Mouse (Mus musculus): ENCODE measurements around the gene Olfr533. TPM values are rescaled to one million over a fixed set of nuclear protein-coding genes. Genes with fewer than 3 reads are reported as not detected.
"Not testable (repeated sequence)": the region's sequence is repeated elsewhere in the genome, so short reads cannot be mapped to it uniquely, and the experiment has no call there.

Gene Olfr533
- not detected in 2 replicates for polyA plus RNA-seq (2014; fragmentation: Nextera tagmentation; extraction: Ambion mirVana)

GRCm38 (mm10) chr7:140463070-140463469 is at the start of gene Olfr533:
Gene Olfr533 (plus strand): TSS chr7:140463370.
- 0% methylated on average over 1 of the region's 1 CpGs for whole genome bisulfite sequencing

GRCm38 (mm10) chr7:140421539-140421938 is 41.6 kb upstream of the Olfr533 start, which contains the start of gene Olfr532:
Gene Olfr532 (minus strand): TSS chr7:140421639.
- ATAC-seq (ENCODE audit: insufficient number of reproducible peaks, insufficient read depth, low FRiP score, low read depth), result no peak
- WGBS, result 96% methylated on average over 1 of the region's 1 CpGs
- Histone ChIP-seq H3K9ac (replicated peaks; ENCODE audit: low read depth, low read length) (no peak within 1 kb of the TSS), H3K4me3 (ENCODE audit: low read depth, low read length) (no peak within 1 kb of the TSS), H3K4me2 (replicated peaks; ENCODE audit: low read depth, low read length) (no peak within 1 kb of the TSS), H3K36me3 (ENCODE audit: control insufficient read depth, insufficient read depth, low read length) (no peaks in the 10 kb centered on the region), H3K27me3 (ENCODE audit: control insufficient read depth, insufficient read depth, low read length) (no peaks in the 10 kb centered on the region), H3K9me3 (ENCODE audit: control insufficient read depth, low read depth, low read length) (no peaks in the 10 kb centered on the region), H3K27ac (ENCODE audit: low read length) (no peak within 1 kb of the TSS), H3K4me1 (ENCODE audit: control insufficient read depth, insufficient read depth, low read length) (no peaks in the 10 kb centered on the region)

More at GRCm38 (mm10) chr7:140463070-140463469, at the start of gene Olfr533:
- not testable (repeated sequence) for H3K36me3 ChIP-seq (ENCODE audit: control insufficient read depth, insufficient read depth, low read length); H3K4me1 ChIP-seq (ENCODE audit: control insufficient read depth, insufficient read depth, low read length); ATAC-seq (ENCODE audit: insufficient number of reproducible peaks, insufficient read depth, low FRiP score, low read depth); H3K4me2 ChIP-seq (replicated peaks; ENCODE audit: low read depth, low read length); H3K27ac ChIP-seq (ENCODE audit: low read length); H3K27me3 ChIP-seq (ENCODE audit: control insufficient read depth, insufficient read depth, low read length); H3K9ac ChIP-seq (replicated peaks; ENCODE audit: low read depth, low read length); H3K4me3 ChIP-seq (ENCODE audit: low read depth, low read length); H3K9me3 ChIP-seq (ENCODE audit: control insufficient read depth, low read depth, low read length)

- H3K27me3 ChIP-seq (ENCODE audit: control insufficient read depth, insufficient read depth, low read length), result no peaks in the 10 kb centered on the region
- H3K4me3 ChIP-seq (ENCODE audit: low read depth, low read length), result no peak overlapping the region
- no peak for ATAC-seq (ENCODE audit: insufficient number of reproducible peaks, insufficient read depth, low FRiP score, low read depth)
- no peaks in the 10 kb centered on the region for H3K4me1 ChIP-seq (ENCODE audit: control insufficient read depth, insufficient read depth, low read length)
- 79% methylated on average over 1 of the region's 1 CpGs for WGBS
- H3K9me3 ChIP-seq (ENCODE audit: control insufficient read depth, low read depth, low read length), result no peaks in the 10 kb centered on the region
- H3K9ac ChIP-seq (replicated peaks; ENCODE audit: low read depth, low read length), result no peak overlapping the region
- H3K4me2 ChIP-seq (replicated peaks; ENCODE audit: low read depth, low read length), result no peak overlapping the region
- no peaks in the 10 kb centered on the region for H3K36me3 ChIP-seq (ENCODE audit: control insufficient read depth, insufficient read depth, low read length)
- H3K27ac ChIP-seq (ENCODE audit: low read length), result no peak overlapping the region
These were observed 20.0 kb upstream of the Olfr533 start for GRCm38 (mm10) chr7:140443141-140443540.

- Histone ChIP-seq H3K4me1 (ENCODE audit: control insufficient read depth, insufficient read depth, low read length) (no peaks in the 10 kb centered on the region), H3K36me3 (ENCODE audit: control insufficient read depth, insufficient read depth, low read length) (no peaks in the 10 kb centered on the region), H3K27me3 (ENCODE audit: control insufficient read depth, insufficient read depth, low read length) (no peaks in the 10 kb centered on the region), H3K27ac (ENCODE audit: low read length) (no peak overlapping the region), H3K4me3 (ENCODE audit: low read depth, low read length) (no peak overlapping the region), H3K9ac (replicated peaks; ENCODE audit: low read depth, low read length) (no peak overlapping the region), H3K4me2 (replicated peaks; ENCODE audit: low read depth, low read length) (no peak overlapping the region), H3K9me3 (ENCODE audit: control insufficient read depth, low read depth, low read length) (no peaks in the 10 kb centered on the region)
- WGBS, result 70% methylated on average over 1 of the region's 1 CpGs
- no peak for ATAC-seq (ENCODE audit: insufficient number of reproducible peaks, insufficient read depth, low FRiP score, low read depth)
These were observed 14.7 kb downstream of the Olfr533 start for GRCm38 (mm10) chr7:140477886-140478285.

GRCm38 (mm10) chr7:140478733-140479132 is 15.6 kb downstream of the Olfr533 start:
- Histone ChIP-seq H3K27ac (ENCODE audit: low read length) (no peak overlapping the region), H3K4me1 (ENCODE audit: control insufficient read depth, insufficient read depth, low read length) (no peaks in the 10 kb centered on the region), H3K27me3 (ENCODE audit: control insufficient read depth, insufficient read depth, low read length) (no peaks in the 10 kb centered on the region), H3K9ac (replicated peaks; ENCODE audit: low read depth, low read length) (no peak overlapping the region), H3K36me3 (ENCODE audit: control insufficient read depth, insufficient read depth, low read length) (no peaks in the 10 kb centered on the region), H3K4me3 (ENCODE audit: low read depth, low read length) (no peak overlapping the region), H3K9me3 (ENCODE audit: control insufficient read depth, low read depth, low read length) (no peaks in the 10 kb centered on the region), H3K4me2 (replicated peaks; ENCODE audit: low read depth, low read length) (no peak overlapping the region)
- 78% methylated on average over 1 of the region's 1 CpGs for WGBS
- ATAC-seq (ENCODE audit: insufficient number of reproducible peaks, insufficient read depth, low FRiP score, low read depth), result no peak

GRCm38 (mm10) chr7:140483916-140484315 is 20.7 kb downstream of the Olfr533 start, which contains the start of gene Olfr535:
Gene Olfr535 (plus strand): TSS chr7:140484216.
- H3K27me3 ChIP-seq (ENCODE audit: control insufficient read depth, insufficient read depth, low read length), result no peaks in the 10 kb centered on the region
- ATAC-seq (ENCODE audit: insufficient number of reproducible peaks, insufficient read depth, low FRiP score, low read depth), result no peak
- no peaks in the 10 kb centered on the region for H3K4me1 ChIP-seq (ENCODE audit: control insufficient read depth, insufficient read depth, low read length)
- no peak within 1 kb of the TSS for H3K9ac ChIP-seq (replicated peaks; ENCODE audit: low read depth, low read length)
- no peak within 1 kb of the TSS for H3K4me2 ChIP-seq (replicated peaks; ENCODE audit: low read depth, low read length)
- no peaks in the 10 kb centered on the region for H3K9me3 ChIP-seq (ENCODE audit: control insufficient read depth, low read depth, low read length)
- H3K36me3 ChIP-seq (ENCODE audit: control insufficient read depth, insufficient read depth, low read length), result no peaks in the 10 kb centered on the region
- WGBS, result 81% methylated on average over 1 of the region's 1 CpGs
- H3K4me3 ChIP-seq (ENCODE audit: low read depth, low read length), result no peak within 1 kb of the TSS
- no peak within 1 kb of the TSS for H3K27ac ChIP-seq (ENCODE audit: low read length)

GRCm38 (mm10) chr7:140488981-140489380 is 25.8 kb downstream of the Olfr533 start:
- no peaks in the 10 kb centered on the region for H3K36me3 ChIP-seq (ENCODE audit: control insufficient read depth, insufficient read depth, low read length)
- H3K4me1 ChIP-seq (ENCODE audit: control insufficient read depth, insufficient read depth, low read length), result no peaks in the 10 kb centered on the region
- no peaks in the 10 kb centered on the region for H3K27me3 ChIP-seq (ENCODE audit: control insufficient read depth, insufficient read depth, low read length)
- no peak overlapping the region for H3K9ac ChIP-seq (replicated peaks; ENCODE audit: low read depth, low read length)
- no peak overlapping the region for H3K27ac ChIP-seq (ENCODE audit: low read length)
- ATAC-seq (ENCODE audit: insufficient number of reproducible peaks, insufficient read depth, low FRiP score, low read depth), result no peak
- no peak overlapping the region for H3K4me3 ChIP-seq (ENCODE audit: low read depth, low read length)
- no peaks in the 10 kb centered on the region for H3K9me3 ChIP-seq (ENCODE audit: control insufficient read depth, low read depth, low read length)
- WGBS, result 71% methylated on average over 1 of the region's 1 CpGs
- no peak overlapping the region for H3K4me2 ChIP-seq (replicated peaks; ENCODE audit: low read depth, low read length)

- ATAC-seq (ENCODE audit: insufficient number of reproducible peaks, insufficient read depth, low FRiP score, low read depth), result no peak
- Histone ChIP-seq H3K27ac (ENCODE audit: low read length) (no peak overlapping the region), H3K9ac (replicated peaks; ENCODE audit: low read depth, low read length) (no peak overlapping the region), H3K4me3 (ENCODE audit: low read depth, low read length) (no peak overlapping the region), H3K4me2 (replicated peaks; ENCODE audit: low read depth, low read length) (no peak overlapping the region), H3K27me3 (ENCODE audit: control insufficient read depth, insufficient read depth, low read length) (no peaks in the 10 kb centered on the region), H3K4me1 (ENCODE audit: control insufficient read depth, insufficient read depth, low read length) (no peaks in the 10 kb centered on the region), H3K9me3 (ENCODE audit: control insufficient read depth, low read depth, low read length) (no peaks in the 10 kb centered on the region), H3K36me3 (ENCODE audit: control insufficient read depth, insufficient read depth, low read length) (no peaks in the 10 kb centered on the region)
- WGBS, result 32% methylated on average over 2 of the region's 2 CpGs
These were observed 31.1 kb downstream of the Olfr533 start for GRCm38 (mm10) chr7:140494231-140494630.

- H3K9ac ChIP-seq (replicated peaks; ENCODE audit: low read depth, low read length), result no peak overlapping the region
- no peaks in the 10 kb centered on the region for H3K4me1 ChIP-seq (ENCODE audit: control insufficient read depth, insufficient read depth, low read length)
- no peak overlapping the region for H3K27ac ChIP-seq (ENCODE audit: low read length)
- H3K9me3 ChIP-seq (ENCODE audit: control insufficient read depth, low read depth, low read length), result no peaks in the 10 kb centered on the region
- no peaks in the 10 kb centered on the region for H3K36me3 ChIP-seq (ENCODE audit: control insufficient read depth, insufficient read depth, low read length)
- H3K4me2 ChIP-seq (replicated peaks; ENCODE audit: low read depth, low read length), result no peak overlapping the region
- no peak for ATAC-seq (ENCODE audit: insufficient number of reproducible peaks, insufficient read depth, low FRiP score, low read depth)
- no peak overlapping the region for H3K4me3 ChIP-seq (ENCODE audit: low read depth, low read length)
- H3K27me3 ChIP-seq (ENCODE audit: control insufficient read depth, insufficient read depth, low read length), result no peaks in the 10 kb centered on the region
These were observed 31.5 kb downstream of the Olfr533 start for GRCm38 (mm10) chr7:140494702-140495101.

All from stomach, embryonic 14.5 days (tissue).